Mouse (Mus musculus) kidney, postnatal 0 days (tissue): ENCODE results near the gene Sema3e. TPM values are rescaled to one million over a fixed set of nuclear protein-coding genes. Genes with fewer than 3 reads are reported as not detected.
A peak's percentile ranks its signal among the peaks of the same experiment; 100 is the strongest.

ENCODE experiments used
- ATAC-seq: fragments of 200-750 bp; cut with Nextera tagmentation; replicated peaks from 2 replicates; pipeline ENCODE4 v1.8.0; 2017; ENCODE audit warnings: low read depth, moderate number of reproducible peaks, moderate TSS enrichment, moderate library complexity; ENCODE audit not compliant: low FRiP score
- DNase-seq: peaks from one replicate; pipeline ENCODE4 v3.0.0-alpha.2; 2016; ENCODE audit warnings: low spot score
- H3K27ac ChIP-seq: fragments of 300-500 bp; sonication (generic); 2 replicates; pipeline ENCODE4 v1.5.1; 2014; ENCODE audit warnings: mild to moderate bottlenecking
- H3K27me3 ChIP-seq: fragments of 300-500 bp; sonication (generic); 2 replicates; pipeline ENCODE4 v1.6.1; 2014; ENCODE audit warnings: low read length, mixed read lengths; ENCODE audit not compliant: insufficient read depth
- H3K36me3 ChIP-seq: fragments of 300-500 bp; sonication (generic); 2 replicates; pipeline ENCODE4 v1.6.1; 2014; ENCODE audit warnings: low read length, mixed read lengths; ENCODE audit not compliant: insufficient read depth
- H3K4me1 ChIP-seq: fragments of 300-500 bp; sonication (generic); replicated peaks from 2 replicates; pipeline ENCODE4 v1.6.1; 2014; ENCODE audit warnings: antibody characterized with exemption, low read length, mixed read lengths; ENCODE audit not compliant: insufficient read depth
- H3K4me2 ChIP-seq: fragments of 300-500 bp; sonication (generic); 2 replicates; pipeline ENCODE4 v1.6.1; 2014; ENCODE audit warnings: mild to moderate bottlenecking, low read length, moderate library complexity, mixed read lengths
- H3K4me3 ChIP-seq: fragments of 300-500 bp; sonication (generic); replicated peaks from 2 replicates; pipeline ENCODE4 v1.5.1; 2014; ENCODE audit warnings: low read depth, low read length
- H3K9ac ChIP-seq: fragments of 300-500 bp; sonication (generic); 2 replicates; pipeline ENCODE4 v1.6.1; 2014; ENCODE audit warnings: low read depth, low read length
- H3K9me3 ChIP-seq: fragments of 300-500 bp; sonication (generic); replicated peaks from 2 replicates; pipeline ENCODE4 v1.6.1; 2016; ENCODE audit warnings: low read length, inconsistent platforms, mixed read lengths
- CTCF ChIP-seq: IDR thresholded peaks from 2 replicates; pipeline ENCODE4 v1.5.1; 2016; ENCODE audit warnings: antibody characterized with exemption, low read depth, mild to moderate bottlenecking, moderate library complexity
- WGBS: fragments of 180-500 bp; shearing (Covaris S2); extraction: QIAGEN DNeasy Blood & Tissue Kit; methylation state at CpG from one replicate; pipeline ENCODE4 v1.1.7; 2014; 5-methylcytosine and 5-hydroxymethylcytosine counted together
- polyA plus RNA-seq: library from polyadenylated mRNA; unstranded; fragments of >200 nt; fragmentation: Nextera tagmentation; extraction: Ambion mirVana; gene quantifications from 2 replicates; pipeline ENCODE4 v1.2.1, GENCODE M21; 2015

The Sema3e gene
- polyA plus RNA-seq, 1 experiment from 2014 or later: 1.6 TPM

DNA sequence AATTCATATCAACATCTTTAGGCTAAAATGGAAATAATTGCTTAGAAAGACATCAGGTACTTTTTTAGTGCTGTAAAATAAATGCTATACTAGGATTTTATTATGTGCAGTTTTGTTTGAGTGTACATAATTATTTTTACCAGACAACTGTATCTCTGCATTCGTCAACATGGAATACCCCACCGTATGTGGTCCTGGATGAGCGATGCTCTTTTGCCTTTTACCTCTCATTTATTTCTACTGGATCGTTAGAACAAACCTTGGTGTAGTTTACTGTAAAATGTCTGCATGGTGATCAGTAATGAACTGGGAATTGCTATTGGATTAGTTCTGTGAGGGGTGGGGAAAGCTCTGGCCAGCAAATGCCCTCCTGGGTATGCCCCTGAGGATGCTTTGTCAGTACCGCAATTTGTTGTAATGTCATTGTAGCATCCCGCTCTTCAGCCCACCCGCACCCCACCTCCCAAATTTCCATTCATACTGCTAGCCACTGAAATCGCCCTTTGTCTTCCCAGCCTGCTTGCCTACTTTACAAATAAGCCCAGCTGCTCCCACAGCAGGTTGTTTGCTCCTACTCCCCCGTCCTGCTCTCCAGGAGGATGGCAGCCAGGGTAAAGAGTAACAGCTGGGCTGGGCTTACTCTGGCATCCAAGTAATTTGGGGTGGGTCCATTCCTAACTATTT is 13.9 kb downstream of the Sema3e start:
- Histone ChIP-seq H3K4me3 (no peak overlapping the region), H3K9ac (no peak overlapping the region), H3K27me3 (no peaks in the 10 kb centered on the region), H3K4me2 (no peak overlapping the region), H3K9me3 (no peaks in the 10 kb centered on the region), H3K27ac (no peak overlapping the region), H3K4me1 (no peaks in the 10 kb centered on the region), H3K36me3 (no peaks in the 10 kb centered on the region)
- DNase-seq (no peak), ATAC-seq (no peak)
- 22% methylated on average over 9 of the region's 9 CpGs for WGBS
- no peak for TF ChIP-seq CTCF

DNA sequence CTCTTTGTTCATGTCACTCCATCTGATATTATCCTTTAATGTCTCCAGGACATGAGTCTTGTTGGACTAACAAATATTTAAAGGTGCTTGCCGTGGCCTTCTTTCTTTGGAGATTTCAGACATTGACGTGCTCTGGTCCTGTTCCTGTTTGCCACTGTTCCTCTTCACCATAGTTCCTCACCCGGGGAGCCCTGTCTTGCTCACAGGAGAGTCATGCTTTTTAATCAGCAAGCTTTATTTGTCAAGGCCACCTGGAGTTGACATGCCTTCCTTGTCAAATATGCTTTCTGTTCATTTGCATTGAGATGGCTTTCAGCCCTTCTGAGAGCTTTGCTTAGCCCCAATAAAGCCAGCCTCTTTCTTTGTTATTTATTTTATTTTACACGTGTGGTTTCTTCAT is 15.1 kb downstream of the Sema3e start:
- H3K4me3 ChIP-seq: no peak overlapping the region
- no peaks in the 10 kb centered on the region for H3K27me3 ChIP-seq
- TF ChIP-seq CTCF: no peak
- no peaks in the 10 kb centered on the region for H3K9me3 ChIP-seq
- WGBS: 37% methylated on average over 4 of the region's 4 CpGs
- H3K4me1 ChIP-seq: no peaks in the 10 kb centered on the region
- H3K36me3 ChIP-seq: no peaks in the 10 kb centered on the region
- H3K9ac ChIP-seq: no peak overlapping the region
- no peak overlapping the region for H3K27ac ChIP-seq
- H3K4me2 ChIP-seq: no peak overlapping the region
- no peak for ATAC-seq
- no peak for DNase-seq

DNA sequence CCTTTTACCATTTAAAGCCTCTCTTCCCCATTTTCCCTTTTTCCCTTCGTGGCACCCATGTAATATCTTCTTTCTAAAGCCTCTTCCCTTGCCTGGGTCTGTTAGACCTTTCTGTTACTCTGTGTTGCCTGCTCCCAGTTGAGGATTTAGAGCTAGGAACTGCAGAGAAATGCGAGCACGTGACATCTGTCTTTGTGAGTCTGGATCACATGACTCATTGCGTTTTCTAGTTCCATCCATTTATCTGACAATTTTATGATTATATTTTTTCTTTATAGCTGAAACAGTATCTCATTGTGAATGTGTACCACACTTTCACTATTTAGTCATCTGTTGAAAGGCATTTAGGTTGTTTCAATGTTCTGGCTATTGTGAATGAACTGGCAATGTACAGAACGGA is 18.0 kb downstream of the Sema3e start:
- DNase-seq (no peak), ATAC-seq (no peak)
- WGBS: 78% methylated on average over 5 of the region's 5 CpGs
- Histone ChIP-seq H3K9me3 (no peaks in the 10 kb centered on the region), H3K4me3 (no peak overlapping the region), H3K27me3 (no peaks in the 10 kb centered on the region), H3K4me1 (no peaks in the 10 kb centered on the region), H3K9ac (no peak overlapping the region), H3K4me2 (no peak overlapping the region), H3K36me3 (no peaks in the 10 kb centered on the region), H3K27ac (no peak overlapping the region)
- no peak for TF ChIP-seq CTCF

DNA sequence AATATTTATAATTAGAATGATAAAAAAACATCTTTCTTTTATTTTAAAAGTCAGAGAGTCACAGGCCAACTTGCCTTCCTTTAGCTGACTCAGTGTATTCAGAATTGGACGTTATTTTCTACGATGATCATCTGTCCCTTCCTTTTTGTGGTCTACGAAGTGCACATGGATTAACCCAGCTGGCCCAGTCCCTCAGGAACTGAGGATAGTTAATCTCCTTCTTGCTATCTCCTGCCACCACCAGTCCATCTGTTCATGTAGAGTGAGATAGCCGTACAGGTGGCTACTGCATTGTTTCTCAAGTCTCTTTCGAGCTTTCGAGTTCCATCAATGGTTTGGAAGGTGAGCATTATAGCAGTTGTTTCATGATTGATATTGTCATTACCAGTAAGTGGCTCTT is 18.9 kb downstream of the Sema3e start:
- Histone ChIP-seq H3K27me3 (no peaks in the 10 kb centered on the region), H3K4me1 (no peaks in the 10 kb centered on the region), H3K4me2 (no peak overlapping the region), H3K9ac (no peak overlapping the region), H3K9me3 (no peaks in the 10 kb centered on the region), H3K4me3 (no peak overlapping the region), H3K36me3 (no peaks in the 10 kb centered on the region), H3K27ac (no peak overlapping the region)
- TF ChIP-seq CTCF: no peak
- DNase-seq: no peak
- ATAC-seq: no peak
- WGBS: 86% methylated on average over 6 of the region's 6 CpGs

DNA sequence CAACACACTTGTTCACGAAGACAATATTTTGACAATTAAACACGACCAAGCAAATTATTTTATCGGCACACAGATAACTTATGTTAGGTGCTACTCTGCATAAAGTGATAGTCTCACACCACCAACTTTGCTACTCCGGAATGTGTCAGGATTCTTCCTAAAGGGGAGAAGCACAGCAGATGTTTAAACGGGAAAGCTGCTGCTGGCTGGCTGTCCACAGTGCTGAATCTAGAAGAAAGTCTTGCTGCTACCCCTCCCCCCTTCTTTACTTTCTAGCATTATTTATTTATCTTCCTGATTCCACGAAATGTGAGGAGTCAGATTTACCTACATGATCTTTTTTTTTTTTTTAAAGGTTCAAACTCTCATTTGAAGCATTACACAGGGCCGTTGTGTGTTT is 23.6 kb downstream of the Sema3e start:
- Histone ChIP-seq H3K36me3 (no peaks in the 10 kb centered on the region), H3K27me3 (no peaks in the 10 kb centered on the region), H3K4me1 (no peaks in the 10 kb centered on the region), H3K9me3 (no peaks in the 10 kb centered on the region), H3K27ac (no peak overlapping the region), H3K4me3 (no peak overlapping the region), H3K9ac (no peak overlapping the region), H3K4me2 (no peak overlapping the region)
- 32% methylated on average over 7 of the region's 7 CpGs for WGBS
- ATAC-seq (no peak), DNase-seq (peak; percentile 68)
- TF ChIP-seq CTCF: no peak

DNA sequence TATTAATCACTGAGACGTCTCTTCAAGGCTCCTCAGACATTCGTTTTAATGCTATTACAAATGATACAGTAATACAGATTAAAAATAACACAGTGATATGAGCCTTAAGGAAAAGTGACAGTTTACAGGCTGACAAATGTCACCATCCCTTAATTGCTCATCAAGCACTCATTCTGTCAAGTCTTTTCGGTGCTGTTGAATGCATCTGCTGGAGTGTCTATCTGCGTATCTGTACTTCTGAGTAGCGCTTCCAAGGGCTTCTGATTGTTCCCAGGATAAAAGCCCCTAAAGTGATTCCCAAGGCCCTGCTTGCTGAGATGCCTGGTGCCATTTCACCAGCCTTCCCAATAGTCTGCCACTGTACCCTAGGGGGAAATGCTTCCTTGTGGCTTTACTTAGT is 29.4 kb downstream of the Sema3e start:
- no peaks in the 10 kb centered on the region for H3K9me3 ChIP-seq
- DNase-seq (no peak), ATAC-seq (no peak)
- TF ChIP-seq CTCF: no peak
- no peaks in the 10 kb centered on the region for H3K36me3 ChIP-seq
- no peak overlapping the region for H3K4me2 ChIP-seq
- no peak overlapping the region for H3K9ac ChIP-seq
- H3K4me1 ChIP-seq: no peaks in the 10 kb centered on the region
- no peak overlapping the region for H3K4me3 ChIP-seq
- WGBS: 67% methylated on average over 5 of the region's 5 CpGs
- H3K27ac ChIP-seq: no peak overlapping the region
- no peaks in the 10 kb centered on the region for H3K27me3 ChIP-seq
